Mouse (Mus musculus): ENCODE results near the gene Msx3. TPM values are rescaled to one million over a fixed set of nuclear protein-coding genes. Genes with fewer than 3 reads are reported as not detected.

The Msx3 gene
- polyA plus RNA-seq, 1 experiment from 2014 or later: not detected

- H3K27ac ChIP-seq: no peak overlapping the region
- no peaks in the 10 kb centered on the region for H3K4me1 ChIP-seq (replicated peaks; ENCODE audit: insufficient read depth, low read length)
- H3K4me2 ChIP-seq (ENCODE audit: low read length): peak overlapping the region; percentile 56
- 42% methylated on average over 38 of the region's 39 CpGs for WGBS
- DNase-seq (ENCODE audit: low spot score) (no peak), ATAC-seq (replicated peaks; ENCODE audit: low FRiP score, low read depth) (peak; percentile 59; the same call in 1 of the 2 replicates)
- no peaks in the 10 kb centered on the region for H3K36me3 ChIP-seq (ENCODE audit: insufficient read depth, low read length)
- peak overlapping the region; percentile 46 for H3K9ac ChIP-seq (ENCODE audit: low read depth, low read length)
- peak overlapping the region; percentile 22; the same call in 1 of the 2 replicates for H3K4me3 ChIP-seq (replicated peaks; ENCODE audit: low read depth, low read length)
- TF ChIP-seq CTCF (IDR thresholded peaks at IDR 0.05; ENCODE audit: low read depth): no peak
- H3K27me3 ChIP-seq (ENCODE audit: insufficient read depth, low read length): no peaks in the 10 kb centered on the region
- H3K9me3 ChIP-seq (replicated peaks; ENCODE audit: low read length): no peaks in the 10 kb centered on the region
Observed at GRCm38 (mm10) chr7:140070042-140070711, 21.3 kb upstream of the Msx3 start.

DNA sequence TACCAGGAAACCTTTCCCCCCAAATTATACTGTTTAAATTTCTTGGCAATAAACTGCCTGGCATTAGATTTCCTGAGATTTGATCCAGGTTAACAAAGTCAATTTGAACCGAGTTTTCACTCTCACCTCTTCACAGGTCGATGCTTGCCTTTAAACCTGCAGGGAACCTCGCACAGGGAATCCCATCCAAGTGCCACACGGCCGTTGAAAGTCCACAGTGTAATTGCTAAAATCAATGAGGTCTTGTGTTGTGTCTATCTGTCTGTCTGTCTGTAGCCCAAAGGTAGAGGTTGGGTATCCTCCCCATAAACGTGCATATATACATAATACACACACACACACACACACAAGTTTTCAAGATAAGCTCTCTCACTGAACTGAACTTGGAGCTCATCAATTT lies 18.5 kb upstream of the Msx3 start:
- peaks cover 5% of the 10 kb centered on the region; the same call in 1 of the 2 replicates for H3K27me3 ChIP-seq (ENCODE audit: insufficient read depth, low read length)
- WGBS: 50% methylated on average over 6 of the region's 6 CpGs
- H3K27ac ChIP-seq: no peak overlapping the region
- DNase-seq (ENCODE audit: low spot score) (no peak), ATAC-seq (replicated peaks; ENCODE audit: low FRiP score, low read depth) (no peak)
- H3K4me2 ChIP-seq (ENCODE audit: low read length): no peak overlapping the region
- H3K36me3 ChIP-seq (ENCODE audit: insufficient read depth, low read length): no peaks in the 10 kb centered on the region
- H3K9ac ChIP-seq (ENCODE audit: low read depth, low read length): no peak overlapping the region
- no peak overlapping the region for H3K4me3 ChIP-seq (replicated peaks; ENCODE audit: low read depth, low read length)
- no peak for TF ChIP-seq CTCF (IDR thresholded peaks at IDR 0.05; ENCODE audit: low read depth)
- no peaks in the 10 kb centered on the region for H3K4me1 ChIP-seq (replicated peaks; ENCODE audit: insufficient read depth, low read length)
- no peaks in the 10 kb centered on the region for H3K9me3 ChIP-seq (replicated peaks; ENCODE audit: low read length)

GRCm38 (mm10) chr7:140063092-140063491 lies 14.2 kb upstream of the Msx3 start:
- no peak overlapping the region for H3K27ac ChIP-seq
- no peak overlapping the region for H3K9ac ChIP-seq (ENCODE audit: low read depth, low read length)
- peak; percentile 80 for TF ChIP-seq CTCF (IDR thresholded peaks at IDR 0.05; ENCODE audit: low read depth)
- H3K4me1 ChIP-seq (replicated peaks; ENCODE audit: insufficient read depth, low read length): peaks cover 13% of the 10 kb centered on the region
- ATAC-seq (replicated peaks; ENCODE audit: low FRiP score, low read depth) (0 out of 2 replicates have a peak, but pooled peaks have one; percentile 11), DNase-seq (ENCODE audit: low spot score) (peak; percentile 74)
- WGBS: 23% methylated on average over 7 of the region's 7 CpGs
- H3K4me2 ChIP-seq (ENCODE audit: low read length): no peak overlapping the region
- peaks cover 40% of the 10 kb centered on the region for H3K27me3 ChIP-seq (ENCODE audit: insufficient read depth, low read length)
- H3K36me3 ChIP-seq (ENCODE audit: insufficient read depth, low read length): no peaks in the 10 kb centered on the region
- no peak overlapping the region for H3K4me3 ChIP-seq (replicated peaks; ENCODE audit: low read depth, low read length)
- no peaks in the 10 kb centered on the region for H3K9me3 ChIP-seq (replicated peaks; ENCODE audit: low read length)

DNA sequence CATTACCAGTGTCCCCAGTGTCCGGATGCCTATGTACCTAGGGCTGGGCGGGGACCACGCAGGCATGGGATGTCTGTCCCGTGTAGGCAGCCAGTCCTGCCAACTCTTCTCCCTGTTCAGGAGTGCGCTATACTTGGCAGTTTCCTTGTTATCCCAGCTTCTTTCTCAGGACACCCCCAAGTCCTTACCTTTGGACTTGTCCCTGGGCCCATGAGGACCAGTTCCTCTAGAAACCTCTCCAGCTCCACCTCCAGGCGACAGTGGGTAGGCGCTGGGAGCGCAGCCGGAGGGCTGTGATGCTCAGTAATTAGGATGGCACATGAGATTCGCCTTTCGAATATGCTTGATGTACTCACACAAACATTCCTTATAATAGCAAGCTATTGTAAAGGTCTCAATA lies 13.4 kb upstream of the Msx3 start:
- H3K9me3 ChIP-seq (replicated peaks; ENCODE audit: low read length): no peaks in the 10 kb centered on the region
- H3K4me2 ChIP-seq (ENCODE audit: low read length): no peak overlapping the region
- no peak overlapping the region for H3K9ac ChIP-seq (ENCODE audit: low read depth, low read length)
- H3K27ac ChIP-seq: no peak overlapping the region
- WGBS: 18% methylated on average over 11 of the region's 11 CpGs
- H3K36me3 ChIP-seq (ENCODE audit: insufficient read depth, low read length): no peaks in the 10 kb centered on the region
- DNase-seq (ENCODE audit: low spot score) (no peak), ATAC-seq (replicated peaks; ENCODE audit: low FRiP score, low read depth) (0 out of 2 replicates have a peak, but pooled peaks have one; percentile 26)
- H3K4me1 ChIP-seq (replicated peaks; ENCODE audit: insufficient read depth, low read length): peaks cover 13% of the 10 kb centered on the region
- TF ChIP-seq CTCF (IDR thresholded peaks at IDR 0.05; ENCODE audit: low read depth): peak; percentile 54; the same call in 1 of the 2 replicates
- H3K27me3 ChIP-seq (ENCODE audit: insufficient read depth, low read length): peaks cover 46% of the 10 kb centered on the region
- H3K4me3 ChIP-seq (replicated peaks; ENCODE audit: low read depth, low read length): no peak overlapping the region

- TF ChIP-seq CTCF (IDR thresholded peaks at IDR 0.05; ENCODE audit: low read depth): no peak
- ATAC-seq (replicated peaks; ENCODE audit: low FRiP score, low read depth) (0 out of 2 replicates have a peak, but pooled peaks have one; percentile 0), DNase-seq (ENCODE audit: low spot score) (no peak)
- Histone ChIP-seq H3K4me1 (replicated peaks; ENCODE audit: insufficient read depth, low read length) (peaks cover 13% of the 10 kb centered on the region), H3K9ac (ENCODE audit: low read depth, low read length) (no peak overlapping the region), H3K27ac (no peak overlapping the region), H3K9me3 (replicated peaks; ENCODE audit: low read length) (no peaks in the 10 kb centered on the region), H3K4me2 (ENCODE audit: low read length) (peak overlapping the region; percentile 63; the same call in 1 of the 2 replicates), H3K36me3 (ENCODE audit: insufficient read depth, low read length) (no peaks in the 10 kb centered on the region), H3K27me3 (ENCODE audit: insufficient read depth, low read length) (peaks cover 50% of the 10 kb centered on the region), H3K4me3 (replicated peaks; ENCODE audit: low read depth, low read length) (no peak overlapping the region)
- 4% methylated on average over 6 of the region's 6 CpGs for WGBS
Observed at GRCm38 (mm10) chr7:140061832-140062130, 12.9 kb upstream of the Msx3 start.

DNA sequence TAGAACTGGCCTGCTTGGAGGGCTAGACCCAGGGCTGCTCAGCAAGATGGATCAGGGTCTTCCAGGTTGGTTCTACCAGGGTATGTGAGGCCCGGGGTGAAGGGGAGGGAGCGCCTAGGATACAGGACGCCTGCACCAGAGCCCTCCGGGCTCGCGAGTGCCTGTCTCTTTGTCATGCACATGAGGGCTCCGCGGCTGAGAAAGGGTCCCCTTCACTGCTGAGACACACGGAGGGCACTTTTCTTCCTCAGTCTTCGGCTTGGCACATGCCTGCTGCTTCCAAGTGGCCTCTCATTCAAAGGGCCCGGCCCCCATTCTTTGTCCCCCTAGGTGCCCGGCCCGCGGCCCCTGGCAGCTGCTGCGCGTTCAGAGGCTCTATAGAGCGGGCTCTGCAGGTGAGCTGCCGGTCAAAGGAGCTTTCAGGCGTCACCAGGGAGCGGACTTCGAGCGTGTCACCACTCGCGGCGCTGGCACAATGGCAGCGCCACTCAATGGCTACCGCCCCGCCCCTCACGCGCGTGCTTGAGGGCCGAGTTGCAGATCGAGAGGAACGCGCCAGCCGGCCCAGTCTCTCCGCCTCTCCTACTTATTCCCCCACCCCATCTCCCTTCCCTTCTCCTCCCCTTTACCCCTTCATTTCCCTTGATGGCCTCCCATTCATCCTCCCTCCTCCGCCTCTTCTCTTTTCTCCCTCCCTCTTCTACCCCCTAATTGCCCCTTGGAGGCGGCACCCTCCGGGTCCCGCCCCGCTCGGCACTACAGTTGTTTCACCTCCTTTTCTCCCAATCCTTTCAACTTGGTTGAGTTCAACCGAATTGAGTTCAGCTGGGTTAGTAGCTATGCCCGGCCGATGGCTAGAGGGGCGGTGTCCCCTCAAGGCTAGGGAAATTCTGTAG lies 12.3 kb upstream of the Msx3 start:
- H3K9me3 ChIP-seq (replicated peaks; ENCODE audit: low read length): no peaks in the 10 kb centered on the region
- no peak overlapping the region for H3K27ac ChIP-seq
- peak overlapping the region; percentile 32 for H3K4me3 ChIP-seq (replicated peaks; ENCODE audit: low read depth, low read length)
- H3K4me1 ChIP-seq (replicated peaks; ENCODE audit: insufficient read depth, low read length): peaks cover 13% of the 10 kb centered on the region
- H3K4me2 ChIP-seq (ENCODE audit: low read length): peak overlapping the region; percentile 63
- H3K27me3 ChIP-seq (ENCODE audit: insufficient read depth, low read length): peaks cover 50% of the 10 kb centered on the region
- H3K9ac ChIP-seq (ENCODE audit: low read depth, low read length): 0 out of 2 replicates have a peak overlapping the region, but pooled peaks have one; percentile 10
- TF ChIP-seq CTCF (IDR thresholded peaks at IDR 0.05; ENCODE audit: low read depth): no peak
- ATAC-seq (replicated peaks; ENCODE audit: low FRiP score, low read depth) (peak; percentile 33; the same call in 1 of the 2 replicates), DNase-seq (ENCODE audit: low spot score) (peak; percentile 33)
- 1% methylated on average over 47 of the region's 47 CpGs for WGBS
- H3K36me3 ChIP-seq (ENCODE audit: insufficient read depth, low read length): no peaks in the 10 kb centered on the region

Measured in kidney, postnatal 0 days (tissue).